In genomic region chr1:39602477-39602876, GRCm38 (mm10) we compare ENCODE assay signal across 28 mouse cellular contexts. TPM values are rescaled to one million over a fixed set of nuclear protein-coding genes. Genes with fewer than 3 reads are reported as not detected.
A peak's percentile ranks its signal among the peaks of the same experiment; 100 is the strongest.
DNase-seq lines count a peak whose midpoint lies in the region; ATAC-seq and TF ChIP-seq lines count a peak whose summit lies in the region.
"Had no signal": no experiment of that assay in that cellular context is flagged by ENCODE, and none has a peak within 500 bp of the region (broad histone marks: within the 10 kb centered on the region; RNA-seq: fewer than 3 reads in every experiment).

No protein-coding gene starts in this region.

- WGBS in lung, adult 2 months = 98% methylated on average over 3 of the region's 3 CpGs

- TF ChIP-seq CTCF in lung, adult 2 months (IDR thresholded peaks at IDR 0.05; ENCODE audit: insufficient read depth, low read length) = no peak

- peak; percentile 60 to 75; a peak in 2 of 4 replicates for ATAC-seq in hematopoietic stem cell, adult 5-6 weeks (replicated peaks in 1 of 2; ENCODE audit: insufficient read depth in 1 of 2, low FRiP score in 2 of 2, low TSS enrichment in 1 of 2, low read depth in 1 of 2, poor library complexity in 2 of 2, severe bottlenecking in 2 of 2)
- ATAC-seq: forebrain, postnatal 0 days; inflammation-experienced regulatory T-cells, adult 6 months; midbrain, embryonic 16.5 days had no signal

- DNase-seq in lung, postnatal 36 days = peak; percentile 32
- DNase-seq in lung, adult 2 months = no peak
- DNase-seq in monocyte, adult 2 months (ENCODE audit: low read depth in 1 of 2, low spot score in 2 of 2) = peak; percentile 44 to 52
- no peak for DNase-seq in frontal cortex, postnatal 10 days (ENCODE audit: low spot score in 2 of 2)
- no peak for DNase-seq in thymus, postnatal 4 days
- DNase-seq: adrenal gland, postnatal 10 days; cerebellum, adult 18-20 months; cerebellum, postnatal 10 days; forebrain, postnatal 0 days; gastrocnemius, postnatal 14 days; heart, adult 18-20 months; heart, postnatal 4 days; kidney, adult 18-20 months; kidney, postnatal 25 days; thymus, adult 2 months; thymus, postnatal 36 days had no signal

- no peak overlapping the region for H3K4me3 ChIP-seq in lung, adult 2 months (replicated peaks; ENCODE audit: extremely low read depth, low read depth, low read length)
- H3K4me3 ChIP-seq: erythroblast, embryonic 14.5 days; heart, embryonic 12.5 days; hindbrain, embryonic 15.5 days; kidney, embryonic 15.5 days; limb, embryonic 12.5 days; neural tube, embryonic 13.5 days had no signal

- no peaks in the 10 kb centered on the region for H3K4me1 ChIP-seq in lung, adult 2 months (ENCODE audit: control insufficient read depth, insufficient read depth, low read length)
- H3K4me1 ChIP-seq: hindbrain, embryonic 15.5 days; kidney, embryonic 15.5 days; neural tube, embryonic 13.5 days had no signal

- TF ChIP-seq POLR2A in lung, adult 2 months (IDR thresholded peaks at IDR 0.05; ENCODE audit: borderline replicate concordance, extremely low read depth, low read depth, low read length) = no peak

RNA-seq across cellular contexts. Expression of gene Rnf149, which starts 25.3 kb away (rescaled TPM):
- polyA plus RNA-seq in lung, adult 2 months (2012; rRNA removed) = 17.3 and 18.2 TPM in 2 replicates
- 53.5 and 60.2 TPM in 2 replicates for total RNA-seq in hematopoietic stem cell, adult 5-6 weeks (2017)

RNA-seq across cellular contexts. Expression of gene Creg2, which starts 48.8 kb away (rescaled TPM):
- 0.07 and 0.14 TPM in 2 replicates for polyA plus RNA-seq in lung, adult 2 months (2012; rRNA removed)
- total RNA-seq in hematopoietic stem cell, adult 5-6 weeks (2017) = not detected in 2 replicates
- total RNA-seq: heart, postnatal 4 days had no signal
- polyA plus RNA-seq: erythroblast, embryonic 14.5 days; G1E; liver, embryonic 11.5 days; liver, embryonic 16.5 days had no signal

Comparison
In these comparisons a context has a peak if more than half of its experiments do, and no peak if none do; other contexts are left out.
1. DNase-seq: peak in lung, postnatal 36 days (single experiment) and monocyte, adult 2 months (2 of 2); none in lung, adult 2 months (single experiment), frontal cortex, postnatal 10 days (0 of 2) and thymus, postnatal 4 days (single experiment).